Mouse (Mus musculus): ENCODE measurements around the gene Majin. TPM values are rescaled to one million over a fixed set of nuclear protein-coding genes. Genes with fewer than 3 reads are reported as not detected.

Majin gene
- total RNA-seq, 2 experiments from 2014 or later = not detected

Small RNA genes lying within 50 kb of the gene (microRNA-seq; reads per million reads assigned to microRNA genes)
- gene Mir192 (39.3 to 39.7 reads per million in 2 experiments), gene Mir194-2 (40.1 to 62.3 reads per million in 2 experiments)

Other genes starting within 250 kb of the Majin start
- gene Pola2, start 220.2 kb upstream of the Majin start, total RNA-seq (2021) = 10 to 100 TPM in 1 of 2 experiments, 1 to 10 TPM in 1; 8.6 to 11.6 TPM
- gene Slc22a20, start 198.2 kb upstream of the Majin start, total RNA-seq (2021) = not detected
- gene Capn1, start 168.5 kb upstream of the Majin start, total RNA-seq (2021) = 10 to 100 TPM; 82.6 to 95.2 TPM
- gene Syvn1, start 137.8 kb upstream of the Majin start, total RNA-seq (2021) = 10 to 100 TPM; 14.4 to 15.8 TPM
- gene Mrpl49, start 126.6 kb upstream of the Majin start, total RNA-seq (2021) = 10 to 100 TPM; 25.8 TPM
- gene Fau, start 126.5 kb upstream of the Majin start, total RNA-seq (2021) = 100 to 1,000 TPM; 333 to 400 TPM
- 1 to 10 TPM; 7.6 to 9.0 TPM for gene Znhit2, start 123.2 kb upstream of the Majin start, total RNA-seq (2021)
- 1 to 10 TPM; 4.9 to 5.1 TPM for gene Tm7sf2, start 116.0 kb upstream of the Majin start, total RNA-seq (2021)
- gene Vps51, start 107.2 kb upstream of the Majin start, total RNA-seq (2021) = 10 to 100 TPM; 15.7 to 19.3 TPM
- gene Tmem262, start 104.4 kb upstream of the Majin start, total RNA-seq (2021) = not detected
- not detected for gene Gm28374, start 102.1 kb upstream of the Majin start, total RNA-seq (2021)
- gene Zfpl1, start 99.4 kb upstream of the Majin start, total RNA-seq (2021) = 10 to 100 TPM; 10.2 to 10.3 TPM
- under 1 TPM in 1 of 2 experiments, not detected in 1; 0.28 TPM for gene Cdca5, start 99.4 kb upstream of the Majin start, total RNA-seq (2021)
- gene AC131692.1, start 90.0 kb upstream of the Majin start, total RNA-seq (2021) = not detected
- not detected for gene Naaladl1, start 78.6 kb upstream of the Majin start, total RNA-seq (2021)
- 1 to 10 TPM; 8.7 to 9.8 TPM for gene Sac3d1, start 65.7 kb upstream of the Majin start, total RNA-seq (2021)
- 10 to 100 TPM in 1 of 2 experiments, 1 to 10 TPM in 1; 8.6 to 10.6 TPM for gene Snx15, start 56.1 kb upstream of the Majin start, total RNA-seq (2021)
- under 1 TPM; 0.17 to 0.26 TPM for gene Batf2, start 43.4 kb upstream of the Majin start, total RNA-seq (2021)
- gene Arl2, start 42.8 kb upstream of the Majin start, total RNA-seq (2021) = 10 to 100 TPM; 51.8 to 62.6 TPM
- gene Gpha2, start 42.0 kb downstream of the Majin start, total RNA-seq (2021) = not detected
- gene Ppp2r5b, start 51.5 kb downstream of the Majin start, total RNA-seq (2021) = 10 to 100 TPM; 32.2 to 34.6 TPM
- gene Atg2a, start 57.3 kb downstream of the Majin start, total RNA-seq (2021) = 10 to 100 TPM; 16.5 to 18.0 TPM
- gene Ehd1, start 92.3 kb downstream of the Majin start, total RNA-seq (2021) = 10 to 100 TPM; 23.5 to 36.0 TPM
- gene Cdc42bpg, start 122.1 kb downstream of the Majin start, total RNA-seq (2021) = 1 to 10 TPM; 4.3 to 5.2 TPM
- gene Men1, start 150.6 kb downstream of the Majin start, total RNA-seq (2021) = 1 to 10 TPM; 6.2 to 7.0 TPM
- 10 to 100 TPM; 10.4 to 12.6 TPM for gene Map4k2, start 156.7 kb downstream of the Majin start, total RNA-seq (2021)
- 10 to 100 TPM; 75.8 to 84.5 TPM for gene Sf1, start 179.3 kb downstream of the Majin start, total RNA-seq (2021)
- 1,000 to 10,000 TPM; 7,725 to 8,373 TPM for gene Pygm, start 200.0 kb downstream of the Majin start, total RNA-seq (2021)
- gene Rasgrp2, start 215.0 kb downstream of the Majin start, total RNA-seq (2021) = 10 to 100 TPM; 11.6 to 25.4 TPM
- gene Nrxn2, start 234.3 kb downstream of the Majin start, total RNA-seq (2021) = 1 to 10 TPM; 1.4 to 1.7 TPM